In genomic region chr11:97723709-97724108, GRCm38 (mm10) we compare ENCODE assay signal across 15 mouse cellular contexts. TPM values are rescaled to one million over a fixed set of nuclear protein-coding genes. Genes with fewer than 3 reads are reported as not detected.
DNase-seq lines count a peak whose midpoint lies in the region; ATAC-seq and TF ChIP-seq lines count a peak whose summit lies in the region.
"Had no signal": no experiment of that assay in that cellular context is flagged by ENCODE, and none has a peak within 500 bp of the region (broad histone marks: within the 10 kb centered on the region; RNA-seq: fewer than 3 reads in every experiment).

No protein-coding gene starts in this region.

- TF ChIP-seq CTCF in intestine, postnatal 0 days (IDR thresholded peaks at IDR 0.05; ENCODE audit: low read depth): no peak

- H3K9ac ChIP-seq in intestine, embryonic 16.5 days (ENCODE audit: low read depth, low read length): no peak overlapping the region
- no peak overlapping the region for H3K9ac ChIP-seq in intestine, postnatal 0 days (ENCODE audit: low read depth, low read length)
- no peak overlapping the region for H3K9ac ChIP-seq in liver, embryonic 12.5 days
- no peak overlapping the region for H3K9ac ChIP-seq in liver, embryonic 11.5 days (ENCODE audit: low read depth, low read length)

- H3K4me2 ChIP-seq in intestine, embryonic 16.5 days (ENCODE audit: low read depth, low read length): no peak overlapping the region
- no peak overlapping the region for H3K4me2 ChIP-seq in intestine, postnatal 0 days (replicated peaks; ENCODE audit: low read depth)
- no peak overlapping the region for H3K4me2 ChIP-seq in liver, embryonic 12.5 days
- H3K4me2 ChIP-seq in liver, embryonic 11.5 days: no peak overlapping the region

- no peaks in the 10 kb centered on the region for H3K4me1 ChIP-seq in intestine, embryonic 16.5 days (ENCODE audit: control insufficient read depth, insufficient read depth, low read length)
- H3K4me1 ChIP-seq in intestine, postnatal 0 days (replicated peaks; ENCODE audit: control insufficient read depth, insufficient read depth, low read length): no peaks in the 10 kb centered on the region
- H3K4me1 ChIP-seq in liver, embryonic 12.5 days: peaks cover 15% of the 10 kb centered on the region; the same call in 1 of the 2 replicates
- 0 out of 2 replicates have a peak, but pooled peaks cover 2% of the 10 kb centered on the region for H3K4me1 ChIP-seq in liver, embryonic 11.5 days (replicated peaks; ENCODE audit: control insufficient read depth, insufficient read depth, low read length)

- H3K4me3 ChIP-seq in intestine, embryonic 16.5 days (ENCODE audit: low read length): no peak overlapping the region
- no peak overlapping the region for H3K4me3 ChIP-seq in intestine, postnatal 0 days (ENCODE audit: low read depth, low read length)
- no peak overlapping the region for H3K4me3 ChIP-seq in liver, embryonic 12.5 days
- H3K4me3 ChIP-seq in liver, embryonic 11.5 days (ENCODE audit: low read depth, low read length): no peak overlapping the region
- H3K4me3 ChIP-seq: erythroblast, embryonic 14.5 days; midbrain, embryonic 10.5 days had no signal

- peaks cover 27% of the 10 kb centered on the region for H3K36me3 ChIP-seq in intestine, embryonic 16.5 days (ENCODE audit: control insufficient read depth, insufficient read depth, low read length)
- H3K36me3 ChIP-seq in intestine, postnatal 0 days (ENCODE audit: control insufficient read depth, insufficient read depth): peaks cover 73% of the 10 kb centered on the region
- H3K36me3 ChIP-seq in liver, embryonic 12.5 days: peaks cover 100% of the 10 kb centered on the region
- H3K36me3 ChIP-seq in liver, embryonic 11.5 days (ENCODE audit: control insufficient read depth, insufficient read depth, low read length): peaks cover 65% of the 10 kb centered on the region

- WGBS in intestine, embryonic 16.5 days: 77% methylated on average over 7 of the region's 7 CpGs
- 71% methylated on average over 7 of the region's 7 CpGs for WGBS in intestine, postnatal 0 days
- WGBS in liver, embryonic 12.5 days (ENCODE audit: insufficient replicate concordance): 44% methylated on average over 7 of the region's 7 CpGs
- 60% methylated on average over 7 of the region's 7 CpGs for WGBS in liver, embryonic 11.5 days

- ATAC-seq in intestine, embryonic 16.5 days: peak; percentile 46; the same call in 1 of the 2 replicates
- ATAC-seq in intestine, postnatal 0 days: no peak
- peak; percentile 42; the same call in 1 of the 2 replicates for ATAC-seq in liver, embryonic 12.5 days
- ATAC-seq in liver, embryonic 11.5 days (replicated peaks; ENCODE audit: low FRiP score): no peak
- peak; percentile 42 to 44; a peak in 3 of 4 replicates for ATAC-seq in hematopoietic stem cell, adult 5-6 weeks (replicated peaks in 1 of 2; ENCODE audit: insufficient read depth in 1 of 2, low FRiP score in 2 of 2, low TSS enrichment in 1 of 2, low read depth in 1 of 2, poor library complexity in 2 of 2, severe bottlenecking in 2 of 2)
- ATAC-seq: forebrain, embryonic 14.5 days; hindbrain, postnatal 0 days had no signal

- H3K27me3 ChIP-seq in intestine, embryonic 16.5 days (replicated peaks; ENCODE audit: control insufficient read depth, insufficient read depth, low read length): no peaks in the 10 kb centered on the region
- H3K27me3 ChIP-seq in intestine, postnatal 0 days (replicated peaks; ENCODE audit: control insufficient read depth, insufficient read depth, low read length): no peaks in the 10 kb centered on the region
- no peaks in the 10 kb centered on the region for H3K27me3 ChIP-seq in liver, embryonic 12.5 days (replicated peaks)
- no peaks in the 10 kb centered on the region for H3K27me3 ChIP-seq in liver, embryonic 11.5 days (replicated peaks; ENCODE audit: control insufficient read depth, insufficient read depth, low read length)

- no peaks in the 10 kb centered on the region for H3K9me3 ChIP-seq in intestine, embryonic 16.5 days (ENCODE audit: control insufficient read depth, low read length)
- H3K9me3 ChIP-seq in intestine, postnatal 0 days (ENCODE audit: control insufficient read depth): no peaks in the 10 kb centered on the region
- H3K9me3 ChIP-seq in liver, embryonic 12.5 days (replicated peaks): peaks cover 9% of the 10 kb centered on the region; the same call in 1 of the 2 replicates
- H3K9me3 ChIP-seq in liver, embryonic 11.5 days (ENCODE audit: control insufficient read depth, low read length): no peaks in the 10 kb centered on the region; the same call in 1 of the 2 replicates

- no peak for DNase-seq in liver, embryonic 11.5 days (ENCODE audit: low spot score)
- DNase-seq in 416B (ENCODE audit: low read depth): peak; percentile 95
- no peak for DNase-seq in cerebellum, adult 18-20 months
- DNase-seq: adrenal gland, postnatal 25 days; cerebellum, adult 2 months; heart, postnatal 4 days; spleen, adult 18-20 months had no signal

- no peak overlapping the region for H3K27ac ChIP-seq in intestine, embryonic 16.5 days (ENCODE audit: low read length)
- no peak overlapping the region for H3K27ac ChIP-seq in intestine, postnatal 0 days (ENCODE audit: low read depth, low read length)
- H3K27ac ChIP-seq in liver, embryonic 12.5 days: no peak overlapping the region
- H3K27ac ChIP-seq in liver, embryonic 11.5 days (ENCODE audit: low read depth, low read length): no peak overlapping the region
- H3K27ac ChIP-seq: hindbrain, postnatal 0 days; midbrain, embryonic 10.5 days had no signal

RNA-seq across cellular contexts. Expression of gene Psmb3, which starts 20.5 kb away (rescaled TPM):
- polyA plus RNA-seq in intestine, embryonic 16.5 days (2015; fragmentation: Nextera tagmentation; extraction: Ambion mirVana): 419 and 429 TPM in 2 replicates
- 391 and 439 TPM in 2 replicates for polyA plus RNA-seq in intestine, postnatal 0 days (2015; fragmentation: Nextera tagmentation; extraction: Ambion mirVana)
- 364 and 370 TPM in 2 replicates for polyA plus RNA-seq in liver, embryonic 12.5 days (2016; fragmentation: Nextera tagmentation; extraction: Ambion mirVana)
- polyA plus RNA-seq in liver, embryonic 11.5 days (2014; fragmentation: Nextera tagmentation; extraction: Ambion mirVana): 558 and 561 TPM in 2 replicates
- 93.0 and 116 TPM in 2 replicates for total RNA-seq in hematopoietic stem cell, adult 5-6 weeks (2017)

RNA-seq across cellular contexts. Expression of gene Pip4k2b, which starts 20.8 kb away (rescaled TPM):
- polyA plus RNA-seq in intestine, embryonic 16.5 days (2015; fragmentation: Nextera tagmentation; extraction: Ambion mirVana): 0.71 and 0.86 TPM in 2 replicates
- 0.43 and 0.63 TPM in 2 replicates for polyA plus RNA-seq in intestine, postnatal 0 days (2015; fragmentation: Nextera tagmentation; extraction: Ambion mirVana)
- 0.92 and 1.1 TPM in 2 replicates for polyA plus RNA-seq in liver, embryonic 12.5 days (2016; fragmentation: Nextera tagmentation; extraction: Ambion mirVana)
- 0.95 and 1.7 TPM in 2 replicates for polyA plus RNA-seq in liver, embryonic 11.5 days (2014; fragmentation: Nextera tagmentation; extraction: Ambion mirVana)
- 42.3 and 81.6 TPM in 2 replicates for total RNA-seq in hematopoietic stem cell, adult 5-6 weeks (2017)

RNA-seq across cellular contexts. Expression of gene Pcgf2, which starts 23.4 kb away (rescaled TPM):
- polyA plus RNA-seq in intestine, embryonic 16.5 days (2015; fragmentation: Nextera tagmentation; extraction: Ambion mirVana): 11.9 and 12.1 TPM in 2 replicates
- 7.9 and 8.9 TPM in 2 replicates for polyA plus RNA-seq in intestine, postnatal 0 days (2015; fragmentation: Nextera tagmentation; extraction: Ambion mirVana)
- 5.0 and 5.1 TPM in 2 replicates for polyA plus RNA-seq in liver, embryonic 12.5 days (2016; fragmentation: Nextera tagmentation; extraction: Ambion mirVana)
- 10.3 and 13.2 TPM in 2 replicates for polyA plus RNA-seq in liver, embryonic 11.5 days (2014; fragmentation: Nextera tagmentation; extraction: Ambion mirVana)
- total RNA-seq in hematopoietic stem cell, adult 5-6 weeks (2017): 1.5 and 2.8 TPM in 2 replicates

RNA-seq across cellular contexts. Expression of gene Cisd3, which starts 38.1 kb away (rescaled TPM):
- polyA plus RNA-seq in intestine, embryonic 16.5 days (2015; fragmentation: Nextera tagmentation; extraction: Ambion mirVana): 120 and 135 TPM in 2 replicates
- polyA plus RNA-seq in intestine, postnatal 0 days (2015; fragmentation: Nextera tagmentation; extraction: Ambion mirVana): 122 and 123 TPM in 2 replicates
- polyA plus RNA-seq in liver, embryonic 12.5 days (2016; fragmentation: Nextera tagmentation; extraction: Ambion mirVana): 12.6 and 14.7 TPM in 2 replicates
- polyA plus RNA-seq in liver, embryonic 11.5 days (2014; fragmentation: Nextera tagmentation; extraction: Ambion mirVana): 18.0 and 21.9 TPM in 2 replicates
- 4.8 and 9.2 TPM in 2 replicates for total RNA-seq in hematopoietic stem cell, adult 5-6 weeks (2017)
- polyA plus RNA-seq: erythroblast, embryonic 14.5 days had no signal

RNA-seq across cellular contexts. Expression of gene Cwc25, which starts 42.6 kb away (rescaled TPM):
- polyA plus RNA-seq in intestine, embryonic 16.5 days (2015; fragmentation: Nextera tagmentation; extraction: Ambion mirVana): 11.1 and 11.9 TPM in 2 replicates
- 8.5 and 9.8 TPM in 2 replicates for polyA plus RNA-seq in intestine, postnatal 0 days (2015; fragmentation: Nextera tagmentation; extraction: Ambion mirVana)
- polyA plus RNA-seq in liver, embryonic 12.5 days (2016; fragmentation: Nextera tagmentation; extraction: Ambion mirVana): 10.7 and 10.9 TPM in 2 replicates
- 12.9 and 13.1 TPM in 2 replicates for polyA plus RNA-seq in liver, embryonic 11.5 days (2014; fragmentation: Nextera tagmentation; extraction: Ambion mirVana)
- 18.8 and 23.3 TPM in 2 replicates for total RNA-seq in hematopoietic stem cell, adult 5-6 weeks (2017)

Comparison
In these comparisons a context has a peak if more than half of its experiments do, and no peak if none do; other contexts are left out.
1. ATAC-seq: peak in intestine, embryonic 16.5 days (single experiment), liver, embryonic 12.5 days (single experiment) and hematopoietic stem cell, adult 5-6 weeks (2 of 2); none in intestine, postnatal 0 days (single experiment) and liver, embryonic 11.5 days (single experiment).